Mouse (Mus musculus) yolk sac, embryonic 10.5 days (tissue): ENCODE data around the gene Ppp4r1.

Source experiments
- DNase-seq: peaks from one replicate; pipeline ENCODE4 v3.0.0-alpha.2; 2017; ENCODE audit warnings: low spot score

Gene Ppp4r1

DNA sequence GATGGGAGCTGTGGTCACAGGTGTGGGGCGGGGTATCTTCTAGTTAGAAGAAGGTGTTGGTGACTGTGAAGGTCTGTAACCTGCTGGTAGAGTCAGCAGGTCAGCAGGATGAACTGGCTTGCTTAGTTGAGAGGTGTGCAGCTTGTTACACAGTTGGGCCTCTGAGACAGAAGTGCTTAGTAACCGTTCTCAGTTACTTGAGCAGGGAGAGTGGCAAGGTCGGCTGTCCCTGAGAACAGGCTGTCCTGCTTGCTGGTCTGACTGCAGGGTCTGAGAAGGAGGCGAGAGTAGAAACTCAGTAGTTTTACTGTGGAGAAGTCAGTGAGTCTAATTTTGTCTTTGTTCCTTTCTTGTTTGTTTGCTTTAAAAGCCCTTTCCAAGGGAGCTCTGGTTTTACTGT lies 23.6 kb downstream of the Ppp4r1 start:
- DNase-seq, result no peak

DNA sequence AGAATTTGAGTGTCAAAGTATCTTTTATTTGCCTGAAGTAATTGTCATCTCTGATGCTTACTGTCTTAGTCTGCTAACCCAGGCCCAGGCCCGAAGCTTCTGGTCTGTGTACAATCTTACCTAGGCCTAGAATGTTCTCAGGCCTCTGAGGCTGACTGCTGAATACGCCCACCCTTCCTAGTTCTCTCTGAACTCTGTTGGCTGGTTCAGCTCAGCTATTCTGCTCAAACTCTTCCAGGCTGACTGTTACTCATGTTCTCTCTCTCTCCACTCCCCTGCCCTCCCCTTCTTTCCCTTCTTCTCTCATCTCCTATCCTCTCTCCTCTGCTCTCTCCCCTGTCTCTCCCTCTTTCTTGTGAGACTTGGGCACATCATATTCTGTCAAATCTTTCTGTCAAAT lies 24.0 kb downstream of the Ppp4r1 start:
- no peak for DNase-seq

DNA sequence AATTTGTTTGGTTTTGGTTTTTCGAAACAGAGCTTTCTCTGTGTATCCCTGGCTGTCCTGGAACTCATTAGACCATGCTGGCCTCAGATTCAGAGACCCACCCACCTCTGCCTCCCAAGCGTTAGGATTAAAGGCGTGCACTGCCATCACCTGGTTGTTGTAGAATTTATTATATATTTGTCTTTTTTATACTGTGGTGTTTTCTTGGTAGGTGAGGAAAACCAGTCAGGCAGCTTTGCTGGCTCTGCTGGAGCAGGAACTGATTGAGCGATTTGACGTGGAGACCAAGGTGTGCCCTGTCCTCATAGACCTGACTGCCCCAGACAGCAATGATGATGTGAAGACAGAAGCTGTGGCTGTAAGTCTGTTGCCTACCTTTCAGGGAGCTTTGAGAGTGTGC lies 28.7 kb downstream of the Ppp4r1 start:
- DNase-seq, result no peak

DNA sequence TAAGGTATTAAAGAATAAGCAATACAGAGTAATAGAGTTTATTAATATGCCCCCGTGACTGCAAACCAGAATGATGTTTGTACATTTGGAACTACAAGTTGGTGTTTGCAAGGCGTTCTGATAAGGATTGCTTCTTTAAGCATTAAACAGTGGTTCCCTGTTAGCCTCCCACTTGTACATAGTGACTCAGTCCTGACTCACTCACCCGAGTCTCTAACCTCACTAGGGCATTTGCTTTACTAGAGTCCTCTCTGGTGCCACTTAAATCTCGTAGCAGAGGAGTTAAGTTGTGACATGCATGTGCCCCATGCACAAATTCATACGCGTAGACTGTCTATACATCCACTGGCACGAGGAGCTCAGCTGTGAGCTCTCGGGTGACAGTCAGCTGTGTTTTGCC lies 31.4 kb downstream of the Ppp4r1 start:
- no peak for DNase-seq

DNA sequence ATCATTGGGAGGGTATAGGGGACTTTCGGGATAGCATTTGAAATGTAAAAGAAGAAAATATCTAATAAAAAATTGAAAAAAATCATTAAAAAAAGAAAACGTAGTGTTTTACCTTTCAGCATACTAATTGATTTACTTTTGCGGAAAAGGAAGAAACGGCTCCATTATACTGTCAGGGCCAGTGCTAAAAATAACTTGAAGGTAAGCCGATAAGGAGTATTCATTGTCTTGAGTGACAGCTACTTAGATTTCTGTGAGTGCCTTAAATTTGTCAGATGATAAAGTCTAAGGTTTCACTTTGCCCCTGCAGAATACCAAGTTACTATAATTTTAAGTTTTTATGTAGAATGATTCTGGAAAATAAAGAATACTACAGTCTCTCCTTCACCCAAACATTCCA lies 37.8 kb downstream of the Ppp4r1 start:
- DNase-seq, result no peak

DNA sequence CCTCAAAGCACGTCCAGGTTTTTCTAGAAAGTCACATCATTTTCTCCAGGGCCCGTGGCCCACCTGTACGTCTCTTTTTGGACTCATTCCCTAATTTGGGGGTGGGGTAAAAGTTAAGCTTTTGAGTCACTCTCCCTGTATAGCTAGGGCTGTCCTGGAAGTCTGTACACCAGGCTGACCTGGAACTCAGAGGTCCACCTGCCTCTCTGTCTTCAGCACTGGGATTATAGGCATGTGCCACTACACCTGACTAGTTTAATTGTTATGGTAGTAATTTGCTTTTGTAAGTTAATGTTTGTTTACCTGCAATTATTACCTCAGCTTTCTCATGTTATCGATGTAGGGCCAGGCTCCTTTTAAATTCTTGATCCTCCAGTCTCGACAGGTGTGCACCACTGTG lies 40.0 kb downstream of the Ppp4r1 start:
- no peak for DNase-seq

DNA sequence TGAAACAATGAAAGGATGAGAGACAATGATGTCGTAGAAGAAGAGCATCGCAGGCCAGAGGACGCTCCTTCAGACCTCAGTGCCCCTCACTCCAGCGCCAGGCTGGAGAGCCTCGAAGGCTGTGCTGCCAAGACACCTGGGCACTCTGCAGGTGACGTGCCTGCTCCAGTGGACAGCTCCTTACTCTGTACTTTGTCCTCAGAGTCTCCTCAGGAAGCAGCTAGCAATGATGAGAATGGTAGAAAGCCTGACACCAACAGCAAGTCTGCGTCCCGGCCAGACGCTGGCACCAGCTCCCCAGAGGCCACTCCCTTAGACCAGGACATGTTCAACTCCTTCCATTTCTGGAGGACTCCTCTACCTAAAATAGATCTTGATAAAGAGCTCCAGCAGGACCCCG lies 41.9 kb downstream of the Ppp4r1 start:
- no peak for DNase-seq

DNA sequence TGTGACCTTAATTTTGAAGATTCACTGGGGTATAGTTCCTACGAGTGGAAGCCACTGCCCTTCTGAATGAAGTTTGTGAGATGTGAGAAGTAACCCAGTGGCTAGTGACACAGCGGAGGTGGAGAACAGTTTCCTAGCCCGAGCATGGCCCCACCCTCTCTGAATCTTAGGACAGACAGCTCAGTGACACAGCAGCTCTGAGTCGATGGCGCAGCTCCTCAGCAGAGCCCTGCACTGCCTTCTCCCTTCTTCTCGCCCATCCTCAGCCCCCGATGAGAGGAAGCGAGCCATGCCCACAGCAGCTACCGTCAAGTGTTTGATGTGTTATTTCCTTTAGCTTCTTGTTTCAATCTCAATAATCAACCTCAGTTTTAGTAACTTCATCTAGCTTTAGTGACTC lies 43.9 kb downstream of the Ppp4r1 start:
- DNase-seq, result no peak

DNA sequence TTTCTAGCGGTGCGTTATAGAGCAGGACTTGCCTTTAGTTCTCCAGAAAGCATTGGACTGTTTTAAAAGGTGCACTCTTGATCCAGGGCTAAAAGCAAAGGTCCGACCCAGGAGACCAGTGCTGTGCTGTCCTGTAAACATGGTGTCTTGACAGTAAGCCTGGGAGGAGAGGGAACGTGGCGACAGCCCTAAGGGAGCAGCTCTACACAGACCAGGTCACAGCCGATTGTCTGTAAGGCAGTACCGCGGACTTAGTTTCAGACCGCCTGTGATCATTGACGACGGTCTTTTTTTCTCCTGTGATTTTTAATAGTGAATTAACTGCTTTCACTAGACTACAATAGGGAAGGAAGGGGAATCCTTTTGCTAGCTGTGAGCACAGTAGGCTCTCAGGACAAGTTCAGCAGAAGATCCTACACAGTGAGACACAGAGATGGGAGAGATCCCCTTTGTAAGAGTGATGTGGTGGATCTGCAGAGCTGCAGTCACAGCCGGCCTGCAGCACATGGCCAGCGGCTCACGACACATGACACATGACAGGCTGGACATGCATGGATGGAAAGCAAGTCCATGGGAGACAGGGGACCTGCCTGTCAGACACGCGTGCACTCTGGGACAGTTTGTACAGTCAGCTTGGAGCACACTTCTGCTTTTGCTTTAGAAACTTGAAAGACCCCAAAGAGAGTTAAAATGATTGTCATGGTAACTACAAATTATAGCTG lies 44.9 kb downstream of the Ppp4r1 start:
- DNase-seq, result no peak

DNA sequence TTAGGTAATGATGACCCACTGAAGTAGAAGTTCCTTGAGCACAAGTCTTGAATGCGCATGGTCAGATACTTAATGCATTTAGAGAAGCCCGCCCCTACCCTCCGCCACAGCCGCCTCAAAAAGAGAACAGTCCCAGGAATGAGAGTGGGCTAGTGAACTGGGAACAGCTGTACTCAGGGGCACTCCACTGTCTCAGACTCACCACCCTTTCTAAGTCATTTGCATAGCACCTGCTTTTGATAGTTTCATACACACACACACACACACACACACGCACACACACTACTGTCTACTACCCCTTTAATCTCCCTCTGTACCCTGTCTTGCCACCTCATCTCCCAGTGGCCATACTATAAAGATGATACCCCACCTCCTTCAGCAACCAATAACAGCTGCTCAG lies 45.5 kb downstream of the Ppp4r1 start:
- DNase-seq, result no peak

DNA sequence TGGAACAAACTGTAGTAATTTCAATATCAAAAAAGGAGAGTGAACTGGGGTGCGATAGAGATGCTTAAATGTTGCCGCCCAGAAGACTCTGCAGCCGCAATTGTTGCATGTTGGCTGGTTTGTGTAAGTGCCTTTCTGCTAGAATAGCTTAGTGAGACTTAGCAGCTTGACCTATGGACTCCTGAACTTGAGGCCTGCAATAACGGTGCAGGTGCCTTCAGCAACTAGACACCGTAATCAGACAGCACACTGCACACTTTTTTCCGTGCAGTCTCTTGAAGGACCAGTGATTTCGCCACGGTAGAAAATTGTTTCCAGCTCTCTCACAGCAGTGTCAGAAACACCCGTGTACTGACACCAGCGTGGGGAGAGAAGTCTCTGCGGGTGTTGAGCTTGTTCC lies 46.6 kb downstream of the Ppp4r1 start:
- no peak for DNase-seq

DNA sequence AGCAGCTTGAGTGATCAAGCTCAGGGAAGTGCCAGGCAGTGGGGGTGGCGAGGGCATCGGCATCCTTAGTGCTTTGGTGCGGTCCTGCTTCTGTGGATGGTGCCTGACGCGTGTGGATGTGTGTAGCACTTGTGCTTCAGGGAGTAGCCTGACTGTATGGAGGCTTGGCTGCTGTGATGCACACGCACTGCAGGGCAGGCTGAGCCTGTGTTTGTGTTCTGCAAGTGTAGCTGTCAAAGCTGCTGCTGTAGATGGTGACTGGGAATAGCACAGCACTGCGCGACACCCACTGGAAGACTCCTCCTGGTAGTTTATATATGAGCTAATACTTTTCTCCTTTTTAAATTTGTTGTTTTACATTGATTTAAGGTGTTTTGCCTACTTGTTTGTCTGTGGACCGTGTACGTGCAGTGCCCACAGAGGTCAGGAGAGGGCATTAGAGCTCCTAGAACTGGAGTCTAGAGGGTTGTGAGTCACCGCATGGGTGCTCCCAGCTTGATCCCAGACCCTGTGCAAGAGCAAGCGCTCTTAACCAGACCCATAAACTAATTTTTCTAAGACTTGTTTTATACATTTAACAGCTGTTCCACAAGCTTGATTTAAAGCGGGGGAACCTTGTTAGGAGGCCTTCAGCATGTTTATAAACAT lies 48.0 kb downstream of the Ppp4r1 start:
- no peak for DNase-seq

DNA sequence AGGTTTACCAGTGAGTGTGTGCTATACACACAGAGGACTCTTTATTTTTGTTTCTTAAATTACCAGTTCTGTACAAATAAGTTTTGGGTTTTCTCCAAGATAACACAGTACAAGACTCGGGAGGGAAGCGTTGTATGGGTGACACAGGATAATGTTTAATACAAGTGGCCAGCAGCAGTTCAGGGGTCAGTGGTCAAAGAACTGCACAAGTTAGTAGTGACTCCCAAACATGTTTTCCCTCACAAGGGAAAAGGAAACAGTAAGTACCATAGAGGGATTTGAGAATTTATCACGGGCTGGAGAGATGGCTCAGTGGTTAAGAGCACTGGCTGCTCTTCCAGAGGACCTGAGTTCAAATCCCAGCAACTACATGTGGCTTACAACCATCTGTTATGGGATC lies 51.5 kb downstream of the Ppp4r1 start:
- DNase-seq, result no peak

DNA sequence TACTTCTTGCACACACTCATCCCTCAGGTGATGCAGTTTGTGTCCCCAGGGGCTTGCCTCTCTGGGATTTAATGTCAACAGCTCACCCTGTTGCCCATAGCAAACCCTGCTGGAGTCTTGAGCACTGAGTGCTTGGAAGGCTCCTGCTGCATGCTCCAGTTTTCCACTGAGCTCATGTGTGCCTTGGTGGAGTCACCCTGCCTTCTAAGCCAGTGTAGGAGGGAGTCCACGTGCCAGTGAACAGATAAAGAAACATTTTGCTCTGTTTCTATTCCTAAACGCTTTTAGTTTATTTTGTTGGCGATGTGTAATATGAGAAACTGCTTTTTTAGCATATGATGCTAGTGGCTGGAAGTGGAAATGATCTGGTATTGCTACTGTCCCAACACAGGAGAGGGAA lies 54.4 kb downstream of the Ppp4r1 start:
- no peak for DNase-seq

DNA sequence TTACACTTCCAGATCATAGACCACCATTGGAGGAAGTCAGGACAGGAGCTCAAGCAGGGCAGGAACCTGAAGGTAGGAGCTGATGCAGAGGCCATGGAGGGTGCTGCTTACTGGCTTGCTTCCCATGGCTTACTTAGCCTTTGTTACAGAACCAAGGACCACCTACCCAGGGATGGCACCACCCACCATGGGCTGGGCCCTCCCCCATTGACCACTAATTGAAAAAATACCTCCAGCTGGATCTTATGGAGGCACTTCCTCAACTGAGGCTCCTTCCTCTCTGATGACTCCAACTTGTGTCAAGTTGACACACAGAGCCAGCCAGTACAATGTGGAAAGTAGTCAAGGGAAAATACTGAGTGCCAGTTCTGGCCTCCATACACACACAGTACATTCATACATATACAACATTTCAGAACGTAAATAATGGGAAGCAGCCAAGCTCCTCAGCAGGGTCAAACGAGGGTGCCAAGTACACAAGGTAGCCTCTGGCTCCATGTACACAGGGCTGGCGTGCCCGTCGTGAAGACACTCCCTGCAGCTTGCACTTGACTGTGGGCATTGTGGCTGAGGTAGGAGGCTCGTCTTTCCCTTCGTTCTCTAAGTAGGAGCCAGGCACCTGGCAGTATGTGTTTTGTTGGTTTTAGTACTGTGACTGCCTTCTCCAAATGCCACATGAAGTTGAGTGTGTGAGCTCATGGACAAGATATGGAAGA lies 57.3 kb downstream of the Ppp4r1 start:
- no peak for DNase-seq

DNA sequence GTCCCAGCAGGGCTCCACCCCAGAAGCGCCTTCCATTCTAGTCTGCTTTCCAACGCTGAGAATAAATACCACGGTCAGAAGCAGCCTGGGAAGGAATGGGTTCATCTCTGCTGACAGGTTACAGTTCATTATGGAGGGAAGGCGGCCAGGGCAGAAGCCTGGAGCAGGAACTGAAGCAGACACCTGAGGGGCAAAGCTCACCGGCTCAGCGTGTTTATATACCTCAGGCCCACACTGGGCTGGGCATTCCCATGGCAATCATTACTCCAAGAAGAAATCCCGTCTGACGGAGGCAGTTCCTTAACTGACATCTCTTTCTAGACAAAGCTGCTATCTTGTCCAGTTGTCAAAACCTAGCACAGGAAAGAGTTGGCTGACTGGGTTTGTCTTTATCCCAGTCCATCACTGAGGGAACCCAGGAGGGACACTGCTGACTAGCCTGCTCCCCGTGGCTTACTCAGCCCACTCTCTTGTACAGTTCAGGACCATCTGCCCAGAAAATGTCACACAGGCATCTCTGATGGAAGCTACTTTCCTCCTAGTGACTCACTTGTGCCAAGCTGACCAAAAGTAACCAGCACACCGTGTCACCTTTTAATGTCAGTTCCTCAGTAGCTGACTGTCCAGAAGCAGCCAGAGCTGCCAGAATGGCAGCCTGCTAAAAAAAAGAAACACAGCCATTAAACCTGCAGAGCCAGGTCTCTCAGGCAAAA lies 60.5 kb downstream of the Ppp4r1 start:
- DNase-seq, result no peak

DNA sequence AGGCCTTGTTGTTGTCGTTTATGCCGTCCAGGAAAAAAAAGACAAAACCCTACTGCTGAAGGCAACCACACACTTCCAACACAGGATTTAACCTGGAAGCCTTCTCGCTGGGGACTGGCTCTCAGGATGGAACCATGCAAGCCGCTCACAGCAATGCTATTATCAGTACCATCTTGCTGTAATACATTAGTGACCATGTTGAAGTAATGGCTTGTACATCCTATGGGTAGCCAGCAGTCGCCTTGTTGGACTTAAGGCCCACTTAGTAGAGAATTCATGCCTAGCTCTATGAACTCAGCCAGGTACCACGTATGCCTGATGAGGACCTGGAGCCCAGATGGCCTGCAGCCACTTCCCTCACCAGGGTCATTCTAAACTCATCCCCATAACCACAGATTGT lies 63.0 kb downstream of the Ppp4r1 start:
- DNase-seq, result no peak

DNA sequence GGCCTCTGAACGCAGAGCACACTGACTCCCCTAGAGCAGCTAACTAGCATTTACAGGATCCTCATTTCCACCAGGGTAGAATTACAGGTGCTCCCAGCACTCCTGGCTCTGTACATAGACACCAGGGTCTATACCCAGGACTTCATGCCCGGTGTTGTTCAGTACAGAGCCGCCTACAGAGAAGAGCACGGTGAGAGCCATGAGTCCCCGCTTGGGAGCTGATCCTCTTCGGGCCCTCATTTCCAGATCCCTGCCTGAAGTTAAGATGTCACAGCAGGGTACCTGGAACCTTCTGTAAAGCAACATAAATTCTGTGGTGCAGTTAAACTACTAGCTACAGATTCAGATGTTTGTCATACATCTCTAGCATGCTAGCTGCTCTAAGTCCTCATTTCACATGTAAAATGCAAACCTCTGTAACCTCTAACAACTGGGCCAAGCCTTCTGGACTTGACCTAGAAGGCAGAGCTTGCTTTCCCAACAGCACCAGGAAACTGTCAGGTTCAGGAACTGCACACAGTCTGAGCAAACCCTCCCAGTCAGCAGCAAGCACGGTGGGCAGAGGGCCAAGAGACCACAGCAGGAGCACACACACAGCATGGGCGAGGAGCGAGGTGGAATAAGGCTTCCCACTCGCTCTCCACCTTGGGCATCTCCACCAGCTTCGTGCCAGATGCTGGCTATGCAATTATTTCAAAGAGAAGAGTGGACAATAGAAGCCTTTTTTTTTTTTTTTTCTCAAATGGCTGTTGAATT lies 65.5 kb downstream of the Ppp4r1 start:
- no peak for DNase-seq

DNA sequence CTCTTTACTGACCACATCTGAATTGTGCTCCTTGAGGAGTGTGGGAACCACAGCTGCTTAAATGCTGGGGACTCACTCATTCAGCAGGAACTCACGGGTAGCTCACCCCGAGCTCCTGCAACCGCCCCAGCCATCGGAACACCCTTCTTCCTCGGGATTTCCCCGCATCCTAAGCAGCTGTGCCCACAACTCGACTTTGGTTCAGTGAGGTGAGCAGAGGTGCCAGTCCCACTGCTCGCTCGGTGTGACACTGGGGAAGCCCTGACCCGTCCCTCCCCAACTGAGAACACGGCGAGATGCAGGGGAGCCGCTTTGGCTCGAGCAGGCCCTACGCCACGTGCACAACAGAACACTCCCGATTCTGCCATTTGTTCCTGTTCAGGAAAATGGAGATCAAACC lies 68.1 kb downstream of the Ppp4r1 start:
- DNase-seq, result no peak

DNA sequence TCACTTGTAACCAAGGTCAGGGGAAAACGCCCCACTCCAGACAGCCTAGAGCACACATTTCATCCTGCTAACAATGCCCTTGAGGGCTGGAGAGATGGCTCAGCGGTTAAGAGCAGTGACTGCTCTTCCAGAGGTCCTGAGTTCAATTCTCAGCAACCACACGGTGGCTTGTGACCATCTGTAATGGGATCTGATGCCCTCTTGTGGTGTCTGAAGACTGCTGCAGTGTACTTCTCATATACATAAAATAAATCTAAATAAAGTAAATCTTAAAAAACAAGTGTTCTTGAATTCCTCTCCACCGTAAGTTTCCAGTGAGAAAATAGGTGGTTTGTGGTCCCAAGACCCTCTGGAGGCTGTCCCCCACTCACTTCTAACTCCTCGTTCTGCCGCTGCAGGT lies 69.4 kb downstream of the Ppp4r1 start:
- no peak for DNase-seq

DNA sequence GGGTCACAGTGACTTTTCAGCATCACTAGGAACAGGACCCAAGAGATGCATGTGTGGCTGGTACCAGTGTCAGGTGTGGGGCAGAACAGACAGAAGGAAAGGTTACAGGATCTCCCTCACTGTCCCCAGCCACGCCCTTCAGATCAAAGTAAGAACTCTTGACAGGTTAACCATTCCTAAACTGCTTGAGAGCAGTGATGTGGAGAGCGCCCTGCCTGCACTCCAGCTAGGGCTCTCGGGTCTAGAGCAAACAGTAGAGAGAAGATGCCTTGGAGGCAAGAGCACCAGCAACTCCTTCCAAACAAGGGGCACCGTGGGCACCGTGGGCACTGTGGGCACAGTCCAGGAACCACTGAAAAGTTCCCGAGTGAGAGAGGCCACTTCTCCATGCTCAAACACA lies 71.0 kb downstream of the Ppp4r1 start:
- DNase-seq, result no peak

DNA sequence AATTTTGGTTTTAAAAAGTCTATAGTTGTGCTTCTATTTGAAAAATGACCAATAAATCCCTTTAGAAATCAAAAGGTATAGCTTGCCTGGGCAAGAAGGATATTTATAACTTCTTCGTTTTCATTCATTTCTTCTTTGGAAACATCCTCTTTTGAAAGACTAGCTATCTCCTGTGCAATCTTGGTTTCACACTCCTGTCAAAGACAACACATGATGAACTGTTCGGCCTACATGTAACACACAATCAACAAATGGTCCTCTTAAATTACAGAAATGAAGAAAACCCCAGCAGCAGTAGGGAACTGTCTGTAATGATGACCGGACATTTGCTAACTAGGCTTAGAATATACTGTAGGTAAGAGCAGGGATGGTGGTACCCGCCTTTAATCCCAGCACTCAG lies 71.6 kb downstream of the Ppp4r1 start:
- no peak for DNase-seq
